Mouse (Mus musculus): Measurements from ENCODE around the gene Supt4a.

Supt4a gene

DNA sequence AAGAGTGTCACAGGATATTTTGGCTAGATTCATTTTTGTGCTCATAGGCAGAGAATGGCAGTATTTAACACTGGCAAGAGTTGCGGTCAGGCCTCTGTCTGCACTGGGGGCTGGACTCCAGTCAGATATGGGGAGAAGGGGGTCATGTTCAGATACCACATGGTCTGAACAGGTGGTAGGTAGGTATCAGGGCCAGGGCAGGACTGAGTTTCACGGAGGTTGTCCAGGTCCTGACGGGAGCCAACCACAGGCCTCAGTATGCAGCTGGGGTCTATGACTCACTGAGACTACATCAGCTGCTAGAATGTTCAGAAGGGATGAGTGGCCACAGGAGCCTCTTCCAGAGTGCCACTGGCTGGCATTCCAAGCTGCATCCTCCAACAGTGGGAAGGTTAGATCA is 35.0 kb downstream of the Supt4a start:
- no peak for DNase-seq

DNA sequence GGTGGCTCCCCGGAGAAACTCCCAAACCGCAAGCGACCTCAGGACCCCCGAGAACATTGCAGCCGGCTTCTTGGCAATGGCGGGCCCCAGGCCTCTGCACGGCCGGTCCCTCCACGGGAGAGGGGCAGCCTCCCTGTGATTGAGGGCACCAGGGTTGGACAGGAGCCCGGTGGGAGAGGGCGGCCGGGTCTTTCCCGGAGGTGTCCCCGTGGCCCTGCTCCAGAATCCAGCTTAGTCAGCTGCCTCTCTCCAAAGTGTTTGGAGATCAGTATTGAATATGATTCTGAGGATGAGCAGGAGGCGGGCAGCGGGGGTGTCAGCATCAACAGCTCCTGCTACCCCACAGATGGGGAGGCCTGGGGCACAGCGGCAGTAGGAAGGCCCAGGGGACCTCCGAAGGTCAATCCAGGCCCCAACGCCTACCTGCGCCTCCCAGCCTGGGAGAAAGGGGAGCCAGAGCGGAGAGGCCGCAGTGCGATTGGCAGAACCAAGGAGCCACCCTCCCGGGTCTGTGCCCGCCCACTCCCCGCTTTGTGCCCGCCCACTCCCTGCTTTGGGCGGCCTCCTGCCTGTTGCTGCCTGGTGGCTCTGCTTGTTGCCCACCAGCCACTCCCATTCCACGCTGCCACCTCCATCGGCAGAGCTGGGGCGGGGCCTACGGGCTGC is 40.9 kb downstream of the Supt4a start:
- DNase-seq, result peak; percentile 87

DNA sequence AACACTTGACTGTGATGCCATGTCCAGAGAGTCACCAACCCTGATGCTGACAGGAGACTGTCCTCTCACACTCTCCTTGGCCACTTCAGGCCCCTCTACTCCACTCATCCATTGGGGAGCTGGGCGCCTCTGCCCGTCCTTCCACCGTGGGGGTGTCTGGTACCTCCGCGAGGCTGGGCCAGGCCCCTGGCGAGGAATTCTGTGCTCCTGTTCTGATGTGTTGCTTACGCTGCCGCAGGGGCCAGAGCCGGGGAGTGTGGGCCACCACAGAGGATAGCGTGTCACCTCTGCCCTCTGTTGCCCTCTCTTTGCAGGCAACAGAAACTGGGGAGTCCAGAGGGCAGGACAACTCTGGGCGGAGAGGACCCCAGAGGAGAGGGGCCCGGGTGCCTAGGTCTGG is 41.6 kb downstream of the Supt4a start:
- DNase-seq, result no peak

DNA sequence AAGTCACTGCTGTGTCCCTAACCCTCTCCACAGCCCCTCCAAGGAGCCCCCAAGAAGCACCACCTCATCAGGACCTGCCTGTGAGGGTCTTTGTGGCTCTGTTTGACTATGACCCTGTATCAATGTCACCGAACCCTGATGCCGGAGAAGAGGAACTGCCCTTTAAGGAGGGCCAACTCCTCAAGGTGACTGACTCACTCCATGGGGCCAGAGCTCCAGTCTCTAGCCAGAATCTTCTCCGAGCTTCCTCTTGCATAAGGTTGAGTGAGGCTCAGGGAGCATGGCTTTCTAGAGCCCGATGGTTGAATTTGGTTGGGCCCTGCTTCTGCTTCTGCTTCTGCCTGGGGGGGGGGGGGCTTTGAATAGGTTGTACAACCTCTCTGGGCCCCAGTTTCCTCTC is 42.0 kb downstream of the Supt4a start:
- no peak for DNase-seq

- no peak for DNase-seq
Measured at GRCm38 (mm10) chr11:87780130-87780529, 42.8 kb downstream of the Supt4a start.

GRCm38 (mm10) chr11:87790088-87790487 is 52.7 kb downstream of the Supt4a start:
- no peak for DNase-seq
